Mouse (Mus musculus): Measurements from ENCODE around the gene 1700113H08Rik. TPM values are rescaled to one million over a fixed set of nuclear protein-coding genes. Genes with fewer than 3 reads are reported as not detected.

The 1700113H08Rik gene
- polyA plus RNA-seq, 1 experiment, result not detected

DNA sequence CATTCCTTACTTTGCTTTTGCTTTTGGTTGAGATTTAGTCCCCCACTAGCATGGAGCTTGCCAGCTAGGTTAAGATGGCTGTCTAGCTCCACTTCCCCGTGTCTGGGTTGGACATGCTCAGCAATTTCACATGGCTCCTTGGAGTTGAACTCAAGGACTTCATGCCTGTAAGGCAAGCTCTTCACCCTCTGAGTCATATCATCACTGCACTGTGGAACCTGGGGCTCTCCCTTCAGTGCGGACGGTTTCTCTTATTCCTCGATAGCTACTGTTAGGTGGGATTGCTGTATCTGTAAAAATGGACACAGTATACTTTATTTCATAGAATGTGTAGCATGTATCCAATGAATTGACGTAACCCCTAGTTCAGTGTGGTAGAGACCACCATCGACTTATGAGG is 93.2 kb downstream of the 1700113H08Rik start:
- Histone ChIP-seq H3K27ac (ENCODE audit: insufficient read depth, low read length) (no peak overlapping the region), H3K4me3 (ENCODE audit: insufficient read depth, low read length) (no peak overlapping the region), H3K4me1 (ENCODE audit: control insufficient read depth, insufficient read depth, low read length) (no peaks in the 10 kb centered on the region)
- TF ChIP-seq POLR2A (IDR thresholded peaks at IDR 0.05; ENCODE audit: extremely low read depth, insufficient read depth, low read length), result no peak
- TF ChIP-seq CTCF (IDR thresholded peaks at IDR 0.05; ENCODE audit: extremely low read depth, insufficient read depth, low read length), result no peak

DNA sequence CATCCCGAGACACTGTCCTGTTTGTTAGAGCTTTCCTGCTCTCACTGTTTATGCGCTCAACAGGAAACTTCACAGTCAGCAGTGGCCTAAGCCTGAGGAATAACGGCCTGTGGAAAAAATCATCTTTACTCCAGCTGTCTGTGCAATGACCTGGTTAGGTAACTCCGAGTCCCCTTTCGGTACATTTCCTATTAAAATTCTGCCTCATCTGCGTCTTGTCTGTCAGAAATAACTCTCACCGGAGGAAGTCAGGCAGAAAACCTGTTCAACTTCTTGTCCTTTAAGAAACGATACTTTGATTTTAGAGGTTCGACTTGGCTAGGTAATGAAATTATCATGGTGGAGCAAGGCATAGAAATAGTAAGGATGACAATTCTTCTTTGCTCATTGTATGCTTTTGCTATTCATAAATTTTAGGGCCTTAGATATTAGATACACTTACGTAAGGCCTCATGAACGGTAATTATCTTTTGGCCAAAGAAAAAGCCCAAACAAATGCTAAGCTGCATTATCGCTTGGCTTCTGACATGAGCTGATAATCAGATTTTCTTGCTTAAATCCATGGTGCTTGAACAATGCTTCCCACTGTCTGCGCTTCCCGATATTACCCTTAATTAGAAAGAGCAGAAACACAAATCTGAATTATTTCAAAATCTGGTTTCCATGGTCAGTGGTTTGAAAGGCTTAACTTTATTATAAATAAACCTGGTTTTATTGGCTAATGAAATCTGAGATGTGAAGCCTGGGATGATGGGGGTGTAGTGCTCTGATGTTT is 96.1 kb downstream of the 1700113H08Rik start:
- Histone ChIP-seq H3K4me3 (ENCODE audit: insufficient read depth, low read length) (no peak overlapping the region), H3K4me1 (ENCODE audit: control insufficient read depth, insufficient read depth, low read length) (no peaks in the 10 kb centered on the region), H3K27ac (ENCODE audit: insufficient read depth, low read length) (no peak overlapping the region)
- no peak for TF ChIP-seq POLR2A (IDR thresholded peaks at IDR 0.05; ENCODE audit: extremely low read depth, insufficient read depth, low read length)
- no peak for TF ChIP-seq CTCF (IDR thresholded peaks at IDR 0.05; ENCODE audit: extremely low read depth, insufficient read depth, low read length)

DNA sequence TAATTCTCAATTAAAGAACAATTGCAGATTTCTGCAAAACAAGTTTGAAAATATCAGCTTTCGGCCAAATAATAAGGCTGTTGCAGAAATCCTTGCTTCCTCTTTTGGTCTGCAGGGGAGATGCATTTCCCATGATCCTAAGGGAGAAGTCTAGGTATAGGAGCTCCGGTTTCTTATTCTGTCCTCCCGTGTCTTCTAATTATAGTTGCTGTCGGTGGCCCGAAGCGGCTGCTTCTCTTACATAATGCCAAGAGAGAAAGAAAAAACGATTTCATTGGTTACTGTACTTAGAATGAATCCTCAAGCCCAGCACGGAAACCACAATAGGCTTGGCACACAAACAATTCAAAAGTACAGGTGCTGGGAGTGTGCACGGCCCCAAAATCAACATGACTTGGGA is 101.9 kb downstream of the 1700113H08Rik start:
- Histone ChIP-seq H3K27ac (ENCODE audit: insufficient read depth, low read length) (no peak overlapping the region), H3K4me1 (ENCODE audit: control insufficient read depth, insufficient read depth, low read length) (no peaks in the 10 kb centered on the region), H3K4me3 (ENCODE audit: insufficient read depth, low read length) (no peak overlapping the region)
- TF ChIP-seq POLR2A (IDR thresholded peaks at IDR 0.05; ENCODE audit: extremely low read depth, insufficient read depth, low read length) (no peak), CTCF (IDR thresholded peaks at IDR 0.05; ENCODE audit: extremely low read depth, insufficient read depth, low read length) (no peak)

DNA sequence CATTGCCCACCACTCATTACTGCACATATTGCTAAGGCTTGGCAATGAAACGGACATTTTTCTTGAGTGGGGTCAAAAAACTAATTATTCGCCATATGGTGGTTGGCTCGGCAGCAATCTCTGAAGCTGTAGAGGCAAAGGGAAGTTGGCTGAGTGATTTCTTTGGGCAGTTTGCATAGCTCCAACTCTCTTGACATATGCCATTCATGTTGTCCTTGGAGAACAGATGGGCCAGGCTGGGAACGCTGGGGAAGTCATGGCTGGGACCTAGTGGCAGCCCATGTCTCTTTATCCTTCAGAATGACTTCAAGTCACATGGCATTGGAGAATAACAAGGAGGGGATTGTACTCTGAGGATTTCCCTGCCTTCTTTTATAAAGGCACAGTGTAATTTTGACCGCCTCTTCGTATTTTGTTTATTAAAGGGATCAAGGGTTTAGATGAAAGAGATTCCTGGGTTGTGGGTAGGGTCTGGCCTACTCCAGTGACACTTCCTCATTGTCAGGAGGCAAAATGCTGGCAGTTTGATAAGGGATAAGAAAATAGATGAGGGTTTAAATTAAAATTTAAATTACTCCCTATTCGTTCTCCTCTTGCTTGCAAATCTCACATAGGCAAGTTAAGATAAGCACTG is 138.4 kb downstream of the 1700113H08Rik start:
- no peaks in the 10 kb centered on the region for H3K4me1 ChIP-seq (ENCODE audit: control insufficient read depth, insufficient read depth, low read length)
- H3K4me3 ChIP-seq (ENCODE audit: insufficient read depth, low read length), result no peak overlapping the region
- H3K27ac ChIP-seq (ENCODE audit: insufficient read depth, low read length), result no peak overlapping the region
- TF ChIP-seq POLR2A (IDR thresholded peaks at IDR 0.05; ENCODE audit: extremely low read depth, insufficient read depth, low read length) (no peak), CTCF (IDR thresholded peaks at IDR 0.05; ENCODE audit: extremely low read depth, insufficient read depth, low read length) (no peak)

DNA sequence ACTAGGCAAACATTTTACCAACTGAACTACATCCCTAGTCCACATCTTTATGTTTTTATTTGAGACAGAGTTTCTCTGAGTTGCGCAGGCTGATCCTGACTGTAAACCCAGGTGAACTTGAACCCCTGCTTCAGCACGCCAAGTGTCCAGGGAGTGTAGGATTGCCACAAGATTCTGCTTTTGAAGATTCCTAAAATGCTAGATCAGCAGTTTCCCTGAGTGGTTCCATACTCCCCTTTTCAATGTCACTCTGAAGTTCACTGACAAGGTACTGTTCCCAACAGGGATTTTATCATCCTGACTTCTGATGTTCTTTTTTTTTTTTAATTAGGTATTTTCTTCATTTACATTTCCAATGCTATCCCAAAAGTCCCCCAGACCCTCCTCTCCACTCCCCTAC is 140.9 kb downstream of the 1700113H08Rik start:
- no peaks in the 10 kb centered on the region for H3K4me1 ChIP-seq (ENCODE audit: control insufficient read depth, insufficient read depth, low read length)
- no peak for TF ChIP-seq POLR2A (IDR thresholded peaks at IDR 0.05; ENCODE audit: extremely low read depth, insufficient read depth, low read length)
- no peak for TF ChIP-seq CTCF (IDR thresholded peaks at IDR 0.05; ENCODE audit: extremely low read depth, insufficient read depth, low read length)
- no peak overlapping the region for H3K4me3 ChIP-seq (ENCODE audit: insufficient read depth, low read length)
- no peak overlapping the region for H3K27ac ChIP-seq (ENCODE audit: insufficient read depth, low read length)

DNA sequence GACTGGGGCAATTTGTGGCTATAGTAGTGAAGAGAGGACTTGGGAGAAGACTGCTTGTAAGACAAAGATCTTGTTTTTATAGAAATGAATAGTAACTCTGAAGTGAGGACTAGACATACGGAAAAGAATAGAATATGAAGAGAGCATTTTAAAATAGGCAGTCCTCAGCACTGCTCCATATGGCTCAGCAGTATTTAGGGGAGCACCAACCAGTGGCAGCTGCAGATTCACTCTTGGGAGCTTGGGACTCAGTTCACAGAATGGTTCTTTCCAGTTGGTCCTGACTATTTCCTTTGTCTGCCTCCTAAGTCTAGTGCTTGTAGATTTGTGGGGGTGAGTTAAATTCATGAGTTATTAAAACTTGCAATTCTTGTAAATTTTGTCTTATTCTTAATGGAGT is 151.6 kb downstream of the 1700113H08Rik start:
- H3K4me3 ChIP-seq (ENCODE audit: insufficient read depth, low read length), result no peak overlapping the region
- no peak for TF ChIP-seq CTCF (IDR thresholded peaks at IDR 0.05; ENCODE audit: extremely low read depth, insufficient read depth, low read length)
- TF ChIP-seq POLR2A (IDR thresholded peaks at IDR 0.05; ENCODE audit: extremely low read depth, insufficient read depth, low read length), result no peak
- peaks cover 2% of the 10 kb centered on the region; the same call in 1 of the 2 replicates for H3K4me1 ChIP-seq (ENCODE audit: control insufficient read depth, insufficient read depth, low read length)
- no peak overlapping the region for H3K27ac ChIP-seq (ENCODE audit: insufficient read depth, low read length)

DNA sequence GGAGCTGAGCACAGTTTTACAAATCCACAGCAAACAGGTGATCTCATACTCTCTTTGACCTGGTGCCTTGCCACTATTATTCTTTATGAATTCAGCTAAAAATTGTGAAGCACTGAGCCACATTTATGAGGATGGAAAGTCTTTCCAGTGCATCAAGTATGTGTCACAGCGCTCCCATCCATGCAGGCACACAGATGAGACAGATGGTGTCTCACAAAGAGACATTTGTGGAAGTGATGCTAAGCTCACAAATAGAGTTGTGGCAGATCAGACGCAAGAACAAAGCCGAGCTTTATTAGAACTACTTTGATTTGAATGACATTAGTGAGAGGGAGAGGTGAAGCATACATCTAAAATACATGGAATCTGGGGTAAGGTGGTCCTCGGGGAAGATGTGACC is 153.2 kb downstream of the 1700113H08Rik start:
- no peak overlapping the region for H3K27ac ChIP-seq (ENCODE audit: insufficient read depth, low read length)
- TF ChIP-seq CTCF (IDR thresholded peaks at IDR 0.05; ENCODE audit: extremely low read depth, insufficient read depth, low read length), result no peak
- no peak for TF ChIP-seq POLR2A (IDR thresholded peaks at IDR 0.05; ENCODE audit: extremely low read depth, insufficient read depth, low read length)
- peaks cover 2% of the 10 kb centered on the region; the same call in 1 of the 2 replicates for H3K4me1 ChIP-seq (ENCODE audit: control insufficient read depth, insufficient read depth, low read length)
- H3K4me3 ChIP-seq (ENCODE audit: insufficient read depth, low read length), result no peak overlapping the region

DNA sequence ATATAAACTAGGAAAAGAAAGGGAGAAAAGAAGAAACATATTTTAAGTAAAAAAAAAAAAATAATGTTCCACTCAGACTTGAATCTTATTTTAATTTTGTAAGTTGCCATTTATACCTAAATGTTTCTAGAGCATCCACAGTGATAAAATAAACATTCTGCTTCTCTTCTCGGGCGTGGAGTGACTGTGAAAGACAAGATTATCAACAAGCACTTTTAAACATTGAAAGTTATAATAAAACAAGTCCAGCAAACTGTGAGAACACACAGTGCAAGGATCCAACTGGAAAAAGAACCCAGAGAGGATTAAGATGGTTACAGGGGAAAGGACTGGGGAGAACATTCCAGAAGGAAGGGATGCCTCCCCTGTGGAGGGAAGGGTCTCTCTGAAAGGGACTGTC is 155.0 kb downstream of the 1700113H08Rik start:
- Histone ChIP-seq H3K4me1 (ENCODE audit: control insufficient read depth, insufficient read depth, low read length) (peaks cover 2% of the 10 kb centered on the region; the same call in 1 of the 2 replicates), H3K4me3 (ENCODE audit: insufficient read depth, low read length) (no peak overlapping the region), H3K27ac (ENCODE audit: insufficient read depth, low read length) (no peak overlapping the region)
- TF ChIP-seq POLR2A (IDR thresholded peaks at IDR 0.05; ENCODE audit: extremely low read depth, insufficient read depth, low read length), result no peak
- no peak for TF ChIP-seq CTCF (IDR thresholded peaks at IDR 0.05; ENCODE audit: extremely low read depth, insufficient read depth, low read length)

DNA sequence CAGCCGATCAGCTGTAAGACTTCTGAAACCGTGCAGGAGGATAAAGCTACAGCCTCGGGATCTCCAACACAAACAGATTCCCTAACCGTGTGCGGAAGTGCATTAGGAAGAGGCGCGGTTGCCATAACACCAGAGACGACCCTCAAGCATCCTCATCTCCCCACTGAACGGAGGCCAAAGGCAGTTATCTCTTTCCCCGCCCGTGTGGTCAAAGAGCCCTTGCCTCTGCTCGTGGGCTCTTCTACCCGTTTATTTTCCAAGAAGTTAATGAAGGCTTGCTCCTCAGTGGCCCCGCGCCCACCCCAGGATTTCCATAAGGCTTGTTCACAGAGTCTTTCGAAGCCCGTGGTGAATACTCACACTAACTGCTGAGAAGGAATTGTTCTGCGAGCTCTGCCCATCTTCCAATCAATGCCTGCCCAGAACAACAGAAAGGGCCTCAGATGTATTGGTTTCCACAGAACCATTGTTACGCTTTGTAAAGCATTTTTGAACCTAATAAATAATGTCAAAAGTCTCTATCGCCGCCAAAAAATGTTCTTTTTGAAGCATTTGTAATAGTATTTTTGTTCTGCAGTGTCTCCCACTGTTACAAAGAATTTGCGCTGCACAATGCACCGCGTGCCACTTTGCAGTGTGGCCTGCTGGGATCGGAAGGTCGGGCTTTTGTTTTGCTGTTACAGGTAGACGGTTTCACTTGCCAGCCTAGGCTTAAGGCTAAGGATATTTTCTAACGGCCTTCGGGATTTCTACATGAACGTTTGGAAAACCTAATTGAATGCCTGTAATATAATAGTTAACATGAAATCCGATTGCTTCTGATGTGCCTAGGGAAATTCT is 172.4 kb downstream of the 1700113H08Rik start:
- H3K4me3 ChIP-seq (ENCODE audit: insufficient read depth, low read length), result no peak overlapping the region
- H3K4me1 ChIP-seq (ENCODE audit: control insufficient read depth, insufficient read depth, low read length), result no peaks in the 10 kb centered on the region
- TF ChIP-seq POLR2A (IDR thresholded peaks at IDR 0.05; ENCODE audit: extremely low read depth, insufficient read depth, low read length) (no peak), CTCF (IDR thresholded peaks at IDR 0.05; ENCODE audit: extremely low read depth, insufficient read depth, low read length) (no peak)
- no peak overlapping the region for H3K27ac ChIP-seq (ENCODE audit: insufficient read depth, low read length)

All from cortical plate, adult 2 months (tissue).